Mouse (Mus musculus) lung, adult 2 months (tissue): ENCODE data around the gene Klhl6.
"Not testable (repeated sequence)": the region's sequence is repeated elsewhere in the genome, so short reads cannot be mapped to it uniquely, and the experiment has no call there.

Experiments
- CTCF ChIP-seq: fragments of 200-500 bp; IDR thresholded peaks from 2 replicates; pipeline ENCODE4 v1.5.1; 2011; ENCODE audit warnings: mild to moderate bottlenecking, low read length, control low read depth; ENCODE audit not compliant: insufficient read depth
- POLR2A ChIP-seq: fragments of 200-500 bp; IDR thresholded peaks from 2 replicates; pipeline ENCODE4 v1.6.1; 2011; ENCODE audit warnings: low read depth, mild to moderate bottlenecking, control low read depth, low read length, borderline replicate concordance; ENCODE audit errors: extremely low read depth

- not testable (repeated sequence) for TF ChIP-seq POLR2A, CTCF
Observed at GRCm38 (mm10) chr16:20027241-20027640, 44.4 kb upstream of the Klhl6 start.
